Mouse (Mus musculus): ENCODE results near the gene Ppm1b.
"Not testable (repeated sequence)": the region's sequence is repeated elsewhere in the genome, so short reads cannot be mapped to it uniquely, and the experiment has no call there.

Ppm1b gene

GRCm38 (mm10) chr17:84956441-84956840, at the start of gene Ppm1b:
Gene Ppm1b, plus strand, starts transcription at chr17:84956741.
- no peak for DNase-seq

- peak; percentile 65 for DNase-seq
Measured at GRCm38 (mm10) chr17:84921666-84922376, 34.7 kb upstream of the Ppm1b start.

- DNase-seq, result no peak
Measured at GRCm38 (mm10) chr17:84924779-84925178, 31.8 kb upstream of the Ppm1b start.

GRCm38 (mm10) chr17:84926233-84926632, 30.3 kb upstream of the Ppm1b start:
- DNase-seq, result peak; percentile 73

GRCm38 (mm10) chr17:84927580-84927979, 29.0 kb upstream of the Ppm1b start:
- DNase-seq, result peak; percentile 29

- no peak for DNase-seq
Measured at GRCm38 (mm10) chr17:84932943-84933342, 23.6 kb upstream of the Ppm1b start.

GRCm38 (mm10) chr17:84933968-84934367, 22.6 kb upstream of the Ppm1b start:
- DNase-seq, result no peak

GRCm38 (mm10) chr17:84935620-84936019, 20.9 kb upstream of the Ppm1b start:
- not testable (repeated sequence) for DNase-seq

- DNase-seq, result no peak
Measured at GRCm38 (mm10) chr17:84936301-84936700, 20.2 kb upstream of the Ppm1b start.

- no peak for DNase-seq
Measured at GRCm38 (mm10) chr17:84936809-84937208, 19.7 kb upstream of the Ppm1b start.

- DNase-seq, result no peak
Measured at GRCm38 (mm10) chr17:84937220-84937619, 19.3 kb upstream of the Ppm1b start.

- DNase-seq, result no peak
Measured at GRCm38 (mm10) chr17:84938215-84938614, 18.3 kb upstream of the Ppm1b start.

- peak; percentile 84 for DNase-seq
Measured at GRCm38 (mm10) chr17:84940017-84940731, 16.4 kb upstream of the Ppm1b start.

- peak; percentile 55 for DNase-seq
Measured at GRCm38 (mm10) chr17:84941291-84941868, 15.2 kb upstream of the Ppm1b start.

GRCm38 (mm10) chr17:84942358-84943032, 14.0 kb upstream of the Ppm1b start:
- peak; percentile 12 for DNase-seq

- DNase-seq, result peak; percentile 27
Measured at GRCm38 (mm10) chr17:84943033-84943393, 13.5 kb upstream of the Ppm1b start.

- peak; percentile 6 for DNase-seq
Measured at GRCm38 (mm10) chr17:84944348-84944747, 12.2 kb upstream of the Ppm1b start.

- peak; percentile 67 for DNase-seq
Measured at GRCm38 (mm10) chr17:84952521-84952920, 4.0 kb upstream of the Ppm1b start.

GRCm38 (mm10) chr17:84953776-84954175, 2.8 kb upstream of the Ppm1b start:
- peak; percentile 70 for DNase-seq

GRCm38 (mm10) chr17:84954881-84955280, 1.7 kb upstream of the Ppm1b start:
- no peak for DNase-seq

- DNase-seq, result peak; percentile 100
Measured at GRCm38 (mm10) chr17:84956931-84957486, 468 bp downstream of the Ppm1b start.

- DNase-seq, result peak; percentile 100
Measured at GRCm38 (mm10) chr17:84957487-84958259, 1.1 kb downstream of the Ppm1b start.
